Mouse (Mus musculus): ENCODE data around the gene Rara. TPM values are rescaled to one million over a fixed set of nuclear protein-coding genes. Genes with fewer than 3 reads are reported as not detected.

Rara gene
- polyA plus RNA-seq, 1 experiment from 2014 or later: 43.2 TPM

- H3K27me3 ChIP-seq (ENCODE audit: insufficient read depth, low read length): no peaks in the 10 kb centered on the region
- H3K4me2 ChIP-seq: peak overlapping the region; percentile 36
- no peak for ATAC-seq (ENCODE audit: insufficient read depth)
- TF ChIP-seq CTCF (IDR thresholded peaks at IDR 0.05; ENCODE audit: low read depth): no peak
- H3K4me3 ChIP-seq (ENCODE audit: low read depth, low read length): no peak overlapping the region
- peaks cover 21% of the 10 kb centered on the region; the same call in 1 of the 2 replicates for H3K4me1 ChIP-seq (ENCODE audit: insufficient read depth)
- peak overlapping the region; percentile 86 for H3K27ac ChIP-seq (ENCODE audit: low read depth)
- H3K9ac ChIP-seq: no peak overlapping the region
- no peaks in the 10 kb centered on the region for H3K9me3 ChIP-seq (ENCODE audit: low read depth, low read length)
- no peak for DNase-seq
- H3K36me3 ChIP-seq (ENCODE audit: insufficient read depth): peaks cover 39% of the 10 kb centered on the region
- WGBS: 38% methylated on average over 2 of the region's 2 CpGs
Measured at GRCm38 (mm10) chr11:98904577-98904976, 23.0 kb upstream of the Rara start.

DNA sequence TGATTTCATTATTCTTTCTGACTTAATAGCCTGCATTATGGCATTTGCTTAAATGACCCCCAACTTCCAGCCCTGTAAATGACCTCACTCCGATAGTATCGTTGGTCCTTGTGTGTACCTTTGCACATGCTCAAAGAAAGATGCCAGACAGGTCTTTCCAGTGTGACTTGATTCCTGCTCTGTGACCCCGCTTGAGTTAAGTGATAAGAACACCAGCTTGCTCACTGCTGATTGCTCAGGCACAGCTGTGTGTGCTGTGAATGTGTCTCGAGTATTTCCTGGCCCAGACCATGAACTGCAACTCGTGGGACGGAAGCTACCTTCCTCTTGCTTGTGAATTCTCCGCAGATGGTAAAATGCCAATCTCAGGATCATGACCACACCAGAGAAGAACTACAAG lies 22.6 kb upstream of the Rara start:
- Histone ChIP-seq H3K4me2 (peak overlapping the region; percentile 36), H3K4me3 (ENCODE audit: low read depth, low read length) (no peak overlapping the region), H3K27ac (ENCODE audit: low read depth) (peak overlapping the region; percentile 86), H3K36me3 (ENCODE audit: insufficient read depth) (peaks cover 39% of the 10 kb centered on the region), H3K27me3 (ENCODE audit: insufficient read depth, low read length) (no peaks in the 10 kb centered on the region), H3K4me1 (ENCODE audit: insufficient read depth) (peaks cover 21% of the 10 kb centered on the region; the same call in 1 of the 2 replicates), H3K9ac (no peak overlapping the region), H3K9me3 (ENCODE audit: low read depth, low read length) (no peaks in the 10 kb centered on the region)
- peak; percentile 86 for DNase-seq
- WGBS: 49% methylated on average over 7 of the region's 7 CpGs
- no peak for TF ChIP-seq CTCF (IDR thresholded peaks at IDR 0.05; ENCODE audit: low read depth)
- peak; percentile 19; the same call in 1 of the 2 replicates for ATAC-seq (ENCODE audit: insufficient read depth)

DNA sequence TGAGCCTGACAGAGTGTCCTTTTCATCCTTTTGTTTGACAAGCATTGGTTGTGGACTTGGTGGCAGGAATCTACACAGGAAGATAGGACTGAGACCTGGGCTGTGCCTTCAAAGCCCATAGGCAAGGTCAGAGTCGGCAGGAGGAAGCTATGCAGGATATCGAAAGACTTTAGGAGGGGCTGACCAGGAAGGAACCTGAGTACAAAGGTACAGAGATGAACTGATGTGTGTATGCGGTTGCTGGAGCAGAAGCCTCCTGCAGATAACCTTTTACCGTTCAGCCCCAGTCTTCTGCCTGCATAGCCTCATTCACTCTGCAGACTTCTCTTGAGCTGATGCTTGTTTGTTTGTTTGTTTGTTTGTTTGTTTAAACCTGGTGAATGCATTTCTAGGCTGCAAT lies 22.0 kb upstream of the Rara start:
- Histone ChIP-seq H3K4me2 (peak overlapping the region; percentile 36), H3K27ac (ENCODE audit: low read depth) (peak overlapping the region; percentile 86), H3K27me3 (ENCODE audit: insufficient read depth, low read length) (no peaks in the 10 kb centered on the region), H3K9me3 (ENCODE audit: low read depth, low read length) (no peaks in the 10 kb centered on the region), H3K9ac (0 out of 2 replicates have a peak overlapping the region, but pooled peaks have one; percentile 1), H3K36me3 (ENCODE audit: insufficient read depth) (peaks cover 39% of the 10 kb centered on the region), H3K4me1 (ENCODE audit: insufficient read depth) (peaks cover 21% of the 10 kb centered on the region; the same call in 1 of the 2 replicates), H3K4me3 (ENCODE audit: low read depth, low read length) (no peak overlapping the region)
- 60% methylated on average over 4 of the region's 4 CpGs for WGBS
- TF ChIP-seq CTCF (IDR thresholded peaks at IDR 0.05; ENCODE audit: low read depth): no peak
- DNase-seq (no peak), ATAC-seq (ENCODE audit: insufficient read depth) (no peak)

DNA sequence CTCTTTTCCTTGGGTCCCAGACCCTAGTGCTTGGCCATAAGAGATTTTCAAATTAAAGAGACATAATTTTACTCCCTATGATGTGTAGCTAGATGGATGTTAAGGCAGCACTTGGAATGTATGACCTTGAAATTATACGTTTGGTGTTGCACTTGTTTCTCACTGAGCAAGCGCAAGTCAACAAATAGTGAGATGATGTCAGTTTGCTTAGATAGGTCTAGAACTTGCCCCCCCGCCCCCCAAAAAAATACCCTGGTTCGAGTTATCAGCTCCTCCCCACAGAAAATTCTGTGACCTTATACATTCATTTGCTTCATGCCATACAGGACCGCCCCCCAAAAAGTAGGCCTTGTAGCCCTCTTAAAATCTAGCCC lies 20.6 kb upstream of the Rara start:
- 53% methylated on average over 5 of the region's 5 CpGs for WGBS
- peaks cover 21% of the 10 kb centered on the region; the same call in 1 of the 2 replicates for H3K4me1 ChIP-seq (ENCODE audit: insufficient read depth)
- peak overlapping the region; percentile 95 for H3K4me2 ChIP-seq
- H3K4me3 ChIP-seq (ENCODE audit: low read depth, low read length): peak overlapping the region; percentile 64
- no peak for TF ChIP-seq CTCF (IDR thresholded peaks at IDR 0.05; ENCODE audit: low read depth)
- no peaks in the 10 kb centered on the region for H3K27me3 ChIP-seq (ENCODE audit: insufficient read depth, low read length)
- no peak overlapping the region for H3K27ac ChIP-seq (ENCODE audit: low read depth)
- no peak for ATAC-seq (ENCODE audit: insufficient read depth)
- no peak for DNase-seq
- H3K9ac ChIP-seq: no peak overlapping the region
- H3K9me3 ChIP-seq (ENCODE audit: low read depth, low read length): no peaks in the 10 kb centered on the region
- peaks cover 41% of the 10 kb centered on the region for H3K36me3 ChIP-seq (ENCODE audit: insufficient read depth)

- peaks cover 21% of the 10 kb centered on the region; the same call in 1 of the 2 replicates for H3K4me1 ChIP-seq (ENCODE audit: insufficient read depth)
- H3K4me2 ChIP-seq: peak within 1 kb of the TSS; percentile 95
- H3K36me3 ChIP-seq (ENCODE audit: insufficient read depth): peaks cover 46% of the 10 kb centered on the region
- H3K4me3 ChIP-seq (ENCODE audit: low read depth, low read length): peak within 1 kb of the TSS; percentile 64
- peak within 1 kb of the TSS; percentile 71 for H3K9ac ChIP-seq
- TF ChIP-seq CTCF (IDR thresholded peaks at IDR 0.05; ENCODE audit: low read depth): no peak
- no peaks in the 10 kb centered on the region for H3K27me3 ChIP-seq (ENCODE audit: insufficient read depth, low read length)
- DNase-seq: peak; percentile 100
- H3K9me3 ChIP-seq (ENCODE audit: low read depth, low read length): no peaks in the 10 kb centered on the region
- under 1% methylated on average over 49 of the region's 49 CpGs for WGBS
- peak; percentile 97 for ATAC-seq (ENCODE audit: insufficient read depth)
- H3K27ac ChIP-seq (ENCODE audit: low read depth): peak within 1 kb of the TSS; percentile 72
Measured at GRCm38 (mm10) chr11:98907437-98908173, 20.0 kb upstream of the Rara start, which contains the start of gene Cdc6. TSS of gene Cdc6 (plus strand) at chr11:98907801.

- Histone ChIP-seq H3K27ac (ENCODE audit: low read depth) (no peak overlapping the region), H3K4me1 (ENCODE audit: insufficient read depth) (peaks cover 17% of the 10 kb centered on the region; the same call in 1 of the 2 replicates), H3K9ac (peak overlapping the region; percentile 71), H3K4me2 (peak overlapping the region; percentile 95), H3K9me3 (ENCODE audit: low read depth, low read length) (no peaks in the 10 kb centered on the region), H3K27me3 (ENCODE audit: insufficient read depth, low read length) (no peaks in the 10 kb centered on the region), H3K36me3 (ENCODE audit: insufficient read depth) (peaks cover 57% of the 10 kb centered on the region), H3K4me3 (ENCODE audit: low read depth, low read length) (peak overlapping the region; percentile 64)
- ATAC-seq (ENCODE audit: insufficient read depth): no peak
- peak; percentile 86 for DNase-seq
- peak; percentile 68 for TF ChIP-seq CTCF (IDR thresholded peaks at IDR 0.05; ENCODE audit: low read depth)
- 31% methylated on average over 6 of the region's 6 CpGs for WGBS
Measured at GRCm38 (mm10) chr11:98909654-98910053, 18.0 kb upstream of the Rara start.

- Histone ChIP-seq H3K27me3 (ENCODE audit: insufficient read depth, low read length) (no peaks in the 10 kb centered on the region), H3K9ac (no peak overlapping the region; the same call in 1 of the 2 replicates), H3K4me3 (ENCODE audit: low read depth, low read length) (0 out of 2 replicates have a peak overlapping the region, but pooled peaks have one; percentile 64), H3K27ac (ENCODE audit: low read depth) (no peak overlapping the region), H3K36me3 (ENCODE audit: insufficient read depth) (peaks cover 65% of the 10 kb centered on the region), H3K4me2 (peak overlapping the region; percentile 95; the same call in 1 of the 2 replicates), H3K9me3 (ENCODE audit: low read depth, low read length) (no peaks in the 10 kb centered on the region), H3K4me1 (ENCODE audit: insufficient read depth) (peaks cover 17% of the 10 kb centered on the region; the same call in 1 of the 2 replicates)
- DNase-seq: no peak
- no peak for TF ChIP-seq CTCF (IDR thresholded peaks at IDR 0.05; ENCODE audit: low read depth)
- 55% methylated on average over 11 of the region's 11 CpGs for WGBS
- ATAC-seq (ENCODE audit: insufficient read depth): no peak
Measured at GRCm38 (mm10) chr11:98910415-98910814, 17.2 kb upstream of the Rara start.

Data from lung, embryonic 14.5 days (tissue).